Mouse (Mus musculus): Measurements from ENCODE around the gene Lrrc46. TPM values are rescaled to one million over a fixed set of nuclear protein-coding genes. Genes with fewer than 3 reads are reported as not detected.

Gene Lrrc46
- 7.5 and 9.8 TPM in 2 replicates for polyA plus RNA-seq (2015; fragmentation: Nextera tagmentation; extraction: Ambion mirVana)

- H3K36me3 ChIP-seq (ENCODE audit: insufficient read depth, low read length), result no peaks in the 10 kb centered on the region
- peak; percentile 94 for ATAC-seq
Measured at GRCm38 (mm10) chr11:97041022-97041899, at the start of gene Lrrc46, which contains the start of gene Mrpl10. Lrrc46 (minus strand) TSS chr11:97041407. Mrpl10 (plus strand) TSS chr11:97041560.

GRCm38 (mm10) chr11:97086365-97086764 is 45.2 kb upstream of the Lrrc46 start:
- peaks cover 6% of the 10 kb centered on the region; the same call in 1 of the 2 replicates for H3K9me3 ChIP-seq (ENCODE audit: low read length)
- H3K9ac ChIP-seq (replicated peaks; ENCODE audit: low read depth), result no peak overlapping the region
- no peak overlapping the region for H3K4me3 ChIP-seq (ENCODE audit: low read depth, low read length)
- H3K27ac ChIP-seq (ENCODE audit: low read length), result no peak overlapping the region
- no peak overlapping the region for H3K4me2 ChIP-seq (replicated peaks; ENCODE audit: low read depth, low read length)
- no peak for DNase-seq (ENCODE audit: low spot score)
- no peaks in the 10 kb centered on the region for H3K36me3 ChIP-seq (ENCODE audit: insufficient read depth, low read length)
- no peak for ATAC-seq
- no peaks in the 10 kb centered on the region for H3K4me1 ChIP-seq (ENCODE audit: insufficient read depth, low read depth, low read length)
- 63% methylated on average over 6 of the region's 6 CpGs for WGBS
- H3K27me3 ChIP-seq (replicated peaks; ENCODE audit: insufficient read depth, low read length), result no peaks in the 10 kb centered on the region
- TF ChIP-seq EP300 (IDR thresholded peaks at IDR 0.05) (no peak), CTCF (IDR thresholded peaks at IDR 0.05) (no peak)

More at GRCm38 (mm10) chr11:97041022-97041899, at the start of gene Lrrc46, which contains the start of gene Mrpl10:
- peak; percentile 96 for DNase-seq (ENCODE audit: low spot score)
- Histone ChIP-seq H3K9ac (replicated peaks; ENCODE audit: low read depth) (peak within 1 kb of the TSS; percentile 64), H3K27me3 (replicated peaks; ENCODE audit: insufficient read depth, low read length) (no peaks in the 10 kb centered on the region), H3K4me2 (replicated peaks; ENCODE audit: low read depth, low read length) (peak within 1 kb of the TSS; percentile 66), H3K27ac (ENCODE audit: low read length) (peak within 1 kb of the TSS; percentile 66; the same call in 1 of the 2 replicates), H3K4me1 (ENCODE audit: insufficient read depth, low read depth, low read length) (no peaks in the 10 kb centered on the region), H3K9me3 (ENCODE audit: low read length) (no peaks in the 10 kb centered on the region), H3K4me3 (ENCODE audit: low read depth, low read length) (peak within 1 kb of the TSS; percentile 66)
- TF ChIP-seq EP300 (IDR thresholded peaks at IDR 0.05) (0 out of 2 replicates have a peak, but pooled peaks have one; percentile 14), CTCF (IDR thresholded peaks at IDR 0.05) (0 out of 2 replicates have a peak, but pooled peaks have one; percentile 9)
- WGBS, result 3% methylated on average over 48 of the region's 48 CpGs

- no peak overlapping the region for H3K9ac ChIP-seq (replicated peaks; ENCODE audit: low read depth)
- peaks cover 6% of the 10 kb centered on the region; the same call in 1 of the 2 replicates for H3K9me3 ChIP-seq (ENCODE audit: low read length)
- DNase-seq (ENCODE audit: low spot score) (no peak), ATAC-seq (no peak)
- no peaks in the 10 kb centered on the region for H3K4me1 ChIP-seq (ENCODE audit: insufficient read depth, low read depth, low read length)
- H3K27me3 ChIP-seq (replicated peaks; ENCODE audit: insufficient read depth, low read length), result no peaks in the 10 kb centered on the region
- TF ChIP-seq CTCF (IDR thresholded peaks at IDR 0.05) (no peak), EP300 (IDR thresholded peaks at IDR 0.05) (no peak)
- H3K4me3 ChIP-seq (ENCODE audit: low read depth, low read length), result no peak overlapping the region
- H3K27ac ChIP-seq (ENCODE audit: low read length), result no peak overlapping the region
- 86% methylated on average over 15 of the region's 15 CpGs for WGBS
- no peak overlapping the region for H3K4me2 ChIP-seq (replicated peaks; ENCODE audit: low read depth, low read length)
- H3K36me3 ChIP-seq (ENCODE audit: insufficient read depth, low read length), result no peaks in the 10 kb centered on the region
Measured at GRCm38 (mm10) chr11:97084821-97085505, 43.8 kb upstream of the Lrrc46 start.

GRCm38 (mm10) chr11:97083401-97084140 is 42.4 kb upstream of the Lrrc46 start:
- no peaks in the 10 kb centered on the region for H3K4me1 ChIP-seq (ENCODE audit: insufficient read depth, low read depth, low read length)
- no peak overlapping the region for H3K27ac ChIP-seq (ENCODE audit: low read length)
- ATAC-seq, result 0 out of 2 replicates have a peak, but pooled peaks have one; percentile 17
- no peaks in the 10 kb centered on the region; the same call in 1 of the 2 replicates for H3K9me3 ChIP-seq (ENCODE audit: low read length)
- no peak overlapping the region for H3K9ac ChIP-seq (replicated peaks; ENCODE audit: low read depth)
- H3K27me3 ChIP-seq (replicated peaks; ENCODE audit: insufficient read depth, low read length), result no peaks in the 10 kb centered on the region
- no peak for DNase-seq (ENCODE audit: low spot score)
- H3K4me3 ChIP-seq (ENCODE audit: low read depth, low read length), result no peak overlapping the region
- no peaks in the 10 kb centered on the region for H3K36me3 ChIP-seq (ENCODE audit: insufficient read depth, low read length)
- TF ChIP-seq EP300 (IDR thresholded peaks at IDR 0.05) (no peak), CTCF (IDR thresholded peaks at IDR 0.05) (no peak)
- H3K4me2 ChIP-seq (replicated peaks; ENCODE audit: low read depth, low read length), result 0 out of 2 replicates have a peak overlapping the region, but pooled peaks have one; percentile 3
- WGBS, result 11% methylated on average over 22 of the region's 22 CpGs

GRCm38 (mm10) chr11:97082977-97083376 is 41.8 kb upstream of the Lrrc46 start:
- H3K4me3 ChIP-seq (ENCODE audit: low read depth, low read length), result no peak overlapping the region
- WGBS, result 30% methylated on average over 11 of the region's 11 CpGs

More at GRCm38 (mm10) chr11:97082977-97083376, 41.8 kb upstream of the Lrrc46 start:
- Histone ChIP-seq H3K9ac (replicated peaks; ENCODE audit: low read depth) (no peak overlapping the region), H3K9me3 (ENCODE audit: low read length) (no peaks in the 10 kb centered on the region), H3K4me1 (ENCODE audit: insufficient read depth, low read depth, low read length) (no peaks in the 10 kb centered on the region), H3K27ac (ENCODE audit: low read length) (no peak overlapping the region), H3K36me3 (ENCODE audit: insufficient read depth, low read length) (no peaks in the 10 kb centered on the region), H3K4me2 (replicated peaks; ENCODE audit: low read depth, low read length) (0 out of 2 replicates have a peak overlapping the region, but pooled peaks have one; percentile 3), H3K27me3 (replicated peaks; ENCODE audit: insufficient read depth, low read length) (no peaks in the 10 kb centered on the region)
- no peak for TF ChIP-seq EP300 (IDR thresholded peaks at IDR 0.05)
- TF ChIP-seq CTCF (IDR thresholded peaks at IDR 0.05), result peak; percentile 74
- DNase-seq (ENCODE audit: low spot score), result peak; percentile 74
- ATAC-seq, result peak; percentile 26; the same call in 1 of the 2 replicates

Measured in lung, postnatal 0 days (tissue).